Mouse (Mus musculus) effector memory CD4-positive, alpha-beta T cell, adult 7 months (primary cell): ENCODE data around the gene Gm6583. TPM values are rescaled to one million over a fixed set of nuclear protein-coding genes. Genes with fewer than 3 reads are reported as not detected.

ENCODE experiments used
- polyA plus RNA-seq: library from polyadenylated mRNA; unstranded; fragments of 100-300 nt; shearing (Covaris generic); gene quantifications from one replicate; pipeline ENCODE4 v1.2.1, GENCODE M21; 2017

The Gm6583 gene
- polyA plus RNA-seq, result 0.22 TPM

GRCm38 (mm10) chr5:112355910-112356309, at the start of gene Gm6583:
Gene Gm6583, minus strand, starts transcription at chr5:112356033.

DNA sequence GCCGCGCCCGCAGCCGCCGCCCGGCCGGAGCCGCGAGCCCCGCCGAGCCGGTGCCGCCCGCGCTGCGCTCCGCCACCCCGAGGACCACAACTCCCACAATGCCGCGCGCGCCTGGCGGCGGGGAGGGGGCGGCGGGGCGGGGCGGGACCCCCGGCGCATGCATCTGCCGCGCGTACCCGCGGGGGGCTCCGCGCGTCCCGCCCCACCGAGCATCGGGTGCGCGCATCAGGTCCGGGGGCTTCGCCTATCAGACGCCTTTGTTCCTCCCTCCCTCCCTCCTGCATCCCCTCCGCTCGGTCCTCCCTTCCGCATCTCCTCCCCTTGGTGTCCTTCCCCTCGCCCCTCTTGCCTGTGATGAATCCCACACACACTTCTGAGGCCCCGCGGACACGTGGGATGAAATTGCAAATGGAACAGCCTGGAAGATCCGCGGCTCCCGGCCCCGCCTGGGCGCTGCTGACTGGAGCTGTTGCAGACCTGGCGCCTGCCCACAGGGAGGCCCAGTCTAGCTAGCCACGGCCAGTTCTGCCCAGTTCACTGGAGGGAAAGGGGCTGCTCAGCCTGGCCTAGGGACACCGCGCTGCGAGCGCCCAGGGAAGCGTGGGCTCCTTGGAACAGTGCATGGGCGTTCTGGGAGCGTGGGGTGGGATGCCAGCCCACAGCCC, 39.1 kb upstream of the Gm6583 start, which contains the start of gene Asphd2:
Gene Asphd2 (minus strand): TSS at position 88 of the 665 bp plus-strand sequence.

GRCm38 (mm10) chr5:112342463-112343204, 13.2 kb downstream of the Gm6583 start, which contains the start of the genes Srrd and Hps4:
Gene Srrd, minus strand, starts transcription at chr5:112343040.
Gene Hps4, plus strand, starts transcription at chr5:112343083.

DNA sequence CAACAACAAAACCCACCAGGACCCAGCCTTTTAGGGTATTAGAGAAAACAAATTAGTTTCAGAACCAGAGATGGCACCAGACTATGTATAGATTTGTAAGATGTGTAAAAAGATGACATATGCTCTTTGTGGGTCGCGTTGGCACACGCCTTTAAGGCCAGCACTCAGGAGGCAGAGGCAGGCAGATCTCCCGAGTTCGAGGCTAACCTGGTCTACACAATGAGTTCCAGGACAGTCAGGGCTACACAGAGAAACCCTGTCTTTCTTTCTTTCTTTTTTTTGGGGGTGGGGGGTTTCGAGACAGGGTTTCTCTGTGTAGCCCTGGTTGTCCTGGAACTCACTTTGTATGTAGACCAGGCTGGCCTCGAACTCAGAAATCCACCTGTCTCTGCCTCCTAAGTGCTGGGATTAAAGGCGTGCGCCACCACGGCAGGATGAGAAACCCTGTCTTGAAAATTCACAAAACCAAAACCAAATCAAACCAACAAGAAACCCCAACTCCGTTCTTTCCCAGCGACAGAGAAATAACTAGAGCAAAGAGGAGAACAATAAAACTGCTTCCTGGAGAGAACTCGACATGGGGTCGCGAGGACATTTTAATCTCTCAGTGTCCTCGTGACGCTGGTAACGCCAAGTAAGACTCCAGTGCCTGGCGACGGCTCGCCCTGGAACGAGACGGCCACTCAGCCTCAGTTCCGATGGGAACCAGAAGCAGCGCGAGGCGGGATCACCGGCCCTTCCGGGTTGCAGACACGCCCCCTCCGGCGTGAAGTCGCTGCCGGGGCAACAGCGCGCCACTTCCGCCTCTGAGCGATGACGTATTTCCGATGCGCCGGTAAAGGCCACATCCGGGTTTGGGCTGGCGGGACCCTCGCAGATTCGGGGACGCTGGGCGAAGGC, 30.0 kb downstream of the Gm6583 start, which contains the start of gene Tfip11:
Gene Tfip11 (plus strand): TSS at position 813 of the 900 bp plus-strand sequence.

Other genes starting within 250 kb of the Gm6583 start
- 1.9 TPM for gene Cryba4, start 103.5 kb downstream of the Gm6583 start, polyA plus RNA-seq
- 3.6 TPM for gene Crybb1, start 100.2 kb downstream of the Gm6583 start, polyA plus RNA-seq
- 261 TPM for gene Tpst2, start 79.3 kb downstream of the Gm6583 start, polyA plus RNA-seq
- 66.1 TPM for gene Tfip11, start 29.7 kb downstream of the Gm6583 start, polyA plus RNA-seq
- 60.8 TPM for gene Srrd, start 13.0 kb downstream of the Gm6583 start, polyA plus RNA-seq
- 16.8 TPM for gene Hps4, start 12.9 kb downstream of the Gm6583 start, polyA plus RNA-seq
- gene Asphd2, start 38.8 kb upstream of the Gm6583 start, polyA plus RNA-seq, result 0.38 TPM
- gene Gm6588, start 93.4 kb upstream of the Gm6583 start, polyA plus RNA-seq, result 0.33 TPM
- not detected for gene Sez6l, start 221.2 kb upstream of the Gm6583 start, polyA plus RNA-seq